Mouse (Mus musculus) forebrain, embryonic 10.5 days (tissue): ENCODE measurements around the gene Otor. TPM values are rescaled to one million over a fixed set of nuclear protein-coding genes. Genes with fewer than 3 reads are reported as not detected.

Source experiments
- DNase-seq: peaks from one replicate; pipeline ENCODE4 v3.0.0-alpha.2; 2017; ENCODE audit warnings: low spot score; ENCODE audit errors: extremely low spot score
- H3K27ac ChIP-seq: fragments of 300-500 bp; sonication (generic); 2 replicates; pipeline ENCODE4 v1.5.1; 2016; ENCODE audit warnings: mild to moderate bottlenecking
- H3K27me3 ChIP-seq: fragments of 300-500 bp; sonication (generic); 2 replicates; pipeline ENCODE4 v1.6.1; 2016; ENCODE audit warnings: mild to moderate bottlenecking; ENCODE audit not compliant: poor library complexity, severe bottlenecking
- H3K36me3 ChIP-seq: fragments of 300-500 bp; sonication (generic); replicated peaks from 2 replicates; pipeline ENCODE4 v1.6.1; 2016; ENCODE audit warnings: mild to moderate bottlenecking, moderate library complexity
- H3K4me1 ChIP-seq: fragments of 300-500 bp; sonication (generic); 2 replicates; pipeline ENCODE4 v1.6.1; 2016
- H3K4me3 ChIP-seq: fragments of 300-500 bp; sonication (generic); 2 replicates; pipeline ENCODE4 v1.5.1; 2016; ENCODE audit warnings: mild to moderate bottlenecking, moderate library complexity
- H3K9me3 ChIP-seq: fragments of 300-500 bp; sonication (generic); 2 replicates; pipeline ENCODE4 v1.6.1; 2016; ENCODE audit warnings: mild to moderate bottlenecking, moderate library complexity
- WGBS: fragments of 180-500 bp; shearing (Covaris S2); methylation state at CpG from one replicate; pipeline ENCODE4 v1.1.7; 2016; 5-methylcytosine and 5-hydroxymethylcytosine counted together
- polyA plus RNA-seq: library from polyadenylated mRNA; unstranded; fragments of >200 nt; fragmentation: Nextera tagmentation; extraction: Ambion mirVana; gene quantifications from 2 replicates; pipeline ENCODE4 v1.2.1, GENCODE M21; 2016

Gene Otor
- polyA plus RNA-seq, 1 experiment from 2014 or later: 0.15 TPM

GRCm38 (mm10) chr2:143081693-143082092 is 3.4 kb downstream of the Otor start:
- Histone ChIP-seq H3K4me3 (no peak overlapping the region), H3K27me3 (no peaks in the 10 kb centered on the region), H3K27ac (no peak overlapping the region), H3K36me3 (no peaks in the 10 kb centered on the region), H3K9me3 (no peaks in the 10 kb centered on the region), H3K4me1 (peaks cover 16% of the 10 kb centered on the region; the same call in 1 of the 2 replicates)
- 92% methylated on average over 3 of the region's 3 CpGs for WGBS
- DNase-seq: no peak

DNA sequence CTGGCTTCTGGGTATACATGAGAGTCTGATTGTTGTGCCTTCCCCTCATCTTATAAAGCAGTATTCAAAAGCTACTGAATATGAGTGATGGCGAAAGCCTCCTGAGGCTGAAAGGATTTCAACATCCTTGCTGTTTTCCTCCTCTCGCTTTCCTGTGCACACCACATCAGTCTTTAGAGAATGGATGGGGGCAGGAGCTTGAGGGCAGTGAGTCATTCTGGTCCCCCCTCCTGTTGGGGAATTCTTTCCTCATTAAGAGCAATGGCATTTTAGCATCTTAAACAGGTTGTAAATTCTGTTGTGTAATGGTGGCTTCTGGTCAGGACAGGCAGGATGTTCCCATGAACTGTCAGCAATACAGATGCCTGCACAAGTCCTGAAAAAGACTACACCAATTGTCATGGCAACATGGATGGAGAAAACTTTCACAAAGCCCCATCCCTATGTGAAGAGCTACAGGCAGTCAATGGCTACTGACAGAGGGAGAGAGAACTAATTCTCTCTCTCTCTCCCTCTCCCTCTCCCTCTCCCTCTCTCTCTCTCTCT is 6.7 kb downstream of the Otor start:
- Histone ChIP-seq H3K4me3 (no peak overlapping the region), H3K9me3 (no peaks in the 10 kb centered on the region), H3K36me3 (no peaks in the 10 kb centered on the region), H3K27ac (no peak overlapping the region), H3K4me1 (0 out of 2 replicates have a peak, but pooled peaks cover 7% of the 10 kb centered on the region), H3K27me3 (no peaks in the 10 kb centered on the region)
- 64% methylated on average over 2 of the region's 2 CpGs for WGBS
- no peak for DNase-seq

GRCm38 (mm10) chr2:143089866-143090265 is 11.6 kb downstream of the Otor start:
- Histone ChIP-seq H3K36me3 (no peaks in the 10 kb centered on the region), H3K4me3 (no peak overlapping the region), H3K4me1 (0 out of 2 replicates have a peak, but pooled peaks cover 1% of the 10 kb centered on the region), H3K27ac (no peak overlapping the region), H3K27me3 (no peaks in the 10 kb centered on the region), H3K9me3 (no peaks in the 10 kb centered on the region)
- 92% methylated on average over 8 of the region's 8 CpGs for WGBS
- no peak for DNase-seq

GRCm38 (mm10) chr2:143093726-143094125 is 15.5 kb downstream of the Otor start:
- Histone ChIP-seq H3K36me3 (no peaks in the 10 kb centered on the region), H3K4me1 (no peaks in the 10 kb centered on the region), H3K27ac (no peak overlapping the region), H3K4me3 (no peak overlapping the region), H3K9me3 (no peaks in the 10 kb centered on the region), H3K27me3 (no peaks in the 10 kb centered on the region)
- 48% methylated on average over 6 of the region's 6 CpGs for WGBS
- peak; percentile 29 for DNase-seq

- no peak overlapping the region for H3K27ac ChIP-seq
- no peaks in the 10 kb centered on the region for H3K4me1 ChIP-seq
- 85% methylated on average over 6 of the region's 6 CpGs for WGBS
Observed at GRCm38 (mm10) chr2:143094761-143095160, 16.5 kb downstream of the Otor start.

DNA sequence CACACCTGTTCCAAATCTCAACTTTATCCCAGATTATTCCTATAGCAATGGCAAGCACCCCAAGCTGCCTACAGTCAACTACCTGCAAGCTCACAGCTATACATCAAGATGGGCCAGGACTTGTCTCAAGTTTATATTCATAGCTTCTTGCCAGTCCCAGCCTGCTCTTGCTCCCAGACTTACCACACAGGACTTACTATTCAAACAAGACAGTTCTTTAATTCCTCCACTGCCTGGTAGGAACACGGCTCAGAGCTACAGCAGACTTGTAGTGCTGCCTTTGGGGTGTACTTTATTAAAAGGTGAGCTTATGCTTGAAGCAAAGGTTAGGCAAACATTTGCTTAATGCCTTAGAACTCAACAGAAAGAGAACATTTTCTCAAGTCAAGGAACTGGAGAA is 18.9 kb downstream of the Otor start:
- no peaks in the 10 kb centered on the region for H3K9me3 ChIP-seq
- no peak overlapping the region for H3K4me3 ChIP-seq
- no peaks in the 10 kb centered on the region for H3K36me3 ChIP-seq
- WGBS: 93% methylated on average over 1 of the region's 1 CpGs
- DNase-seq: no peak
- H3K27me3 ChIP-seq: no peaks in the 10 kb centered on the region
- no peaks in the 10 kb centered on the region for H3K4me1 ChIP-seq
- H3K27ac ChIP-seq: no peak overlapping the region

More at GRCm38 (mm10) chr2:143094761-143095160, 16.5 kb downstream of the Otor start:
- Histone ChIP-seq H3K27me3 (no peaks in the 10 kb centered on the region), H3K36me3 (no peaks in the 10 kb centered on the region), H3K4me3 (no peak overlapping the region), H3K9me3 (no peaks in the 10 kb centered on the region)
- DNase-seq: no peak

- no peak for DNase-seq
- no peaks in the 10 kb centered on the region for H3K27me3 ChIP-seq
- no peaks in the 10 kb centered on the region for H3K36me3 ChIP-seq
- no peaks in the 10 kb centered on the region for H3K9me3 ChIP-seq
- H3K4me1 ChIP-seq: no peaks in the 10 kb centered on the region
- WGBS: 82% methylated on average over 1 of the region's 1 CpGs
- H3K27ac ChIP-seq: no peak overlapping the region
- no peak overlapping the region for H3K4me3 ChIP-seq
Observed at GRCm38 (mm10) chr2:143113859-143114258, 35.6 kb downstream of the Otor start.

DNA sequence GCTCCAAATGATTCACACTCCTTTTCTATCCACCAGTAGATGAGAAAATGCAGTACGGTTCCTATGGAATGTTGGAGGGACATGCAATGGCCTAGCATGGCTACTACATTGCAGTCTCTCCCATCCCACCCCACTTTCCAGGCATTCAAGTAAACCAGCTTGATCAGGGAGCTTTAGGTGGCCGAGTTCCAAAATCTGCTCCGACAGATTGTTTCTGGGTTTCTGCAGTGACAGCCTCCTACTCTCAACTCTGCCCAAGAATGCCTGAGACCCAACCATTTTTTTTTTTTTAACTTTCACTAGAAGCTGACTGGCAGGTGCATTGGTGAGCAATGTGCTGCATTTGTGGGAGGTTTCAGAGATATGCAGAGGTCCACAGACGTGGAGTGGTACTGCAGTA is 36.4 kb downstream of the Otor start:
- no peaks in the 10 kb centered on the region for H3K27me3 ChIP-seq
- no peak overlapping the region for H3K4me3 ChIP-seq
- no peaks in the 10 kb centered on the region for H3K36me3 ChIP-seq
- 85% methylated on average over 4 of the region's 4 CpGs for WGBS
- no peaks in the 10 kb centered on the region for H3K4me1 ChIP-seq
- no peak overlapping the region for H3K27ac ChIP-seq
- no peak for DNase-seq
- H3K9me3 ChIP-seq: no peaks in the 10 kb centered on the region

- 70% methylated on average over 3 of the region's 3 CpGs for WGBS
- Histone ChIP-seq H3K36me3 (no peaks in the 10 kb centered on the region), H3K4me1 (no peaks in the 10 kb centered on the region), H3K27ac (no peak overlapping the region), H3K4me3 (no peak overlapping the region), H3K27me3 (no peaks in the 10 kb centered on the region), H3K9me3 (no peaks in the 10 kb centered on the region)
- no peak for DNase-seq
Observed at GRCm38 (mm10) chr2:143117453-143117852, 39.2 kb downstream of the Otor start.

- no peaks in the 10 kb centered on the region for H3K9me3 ChIP-seq
- no peaks in the 10 kb centered on the region for H3K27me3 ChIP-seq
- 87% methylated on average over 7 of the region's 7 CpGs for WGBS
Observed at GRCm38 (mm10) chr2:143118221-143118620, 39.9 kb downstream of the Otor start.

DNA sequence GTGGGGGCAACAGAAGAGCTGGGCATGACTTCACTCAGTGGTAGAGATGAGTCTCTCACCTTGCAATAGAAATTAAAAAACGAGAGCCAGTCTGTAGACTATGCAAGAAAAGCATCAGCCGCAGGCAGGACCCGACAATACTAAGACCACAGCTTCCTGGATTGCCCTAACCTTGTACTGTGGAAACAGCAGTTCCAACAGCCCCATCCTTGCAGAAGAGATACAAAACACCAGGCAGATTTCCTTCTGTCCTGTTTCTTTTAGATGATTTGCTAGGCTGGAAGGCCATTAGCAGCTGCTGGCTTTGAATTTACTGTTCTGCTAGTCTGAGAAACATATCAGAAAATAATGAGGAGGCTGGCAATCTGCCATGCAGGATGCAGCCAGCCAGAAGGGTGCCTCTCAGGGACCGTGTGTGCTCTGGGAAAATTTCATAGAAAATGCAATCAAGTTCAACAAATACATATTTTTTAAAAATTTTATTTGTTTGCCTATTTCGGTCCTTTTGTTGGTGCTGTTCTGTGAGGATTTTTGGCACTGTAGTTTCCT is 52.9 kb downstream of the Otor start:
- WGBS: 82% methylated on average over 5 of the region's 5 CpGs
- no peaks in the 10 kb centered on the region for H3K36me3 ChIP-seq
- H3K27me3 ChIP-seq: no peaks in the 10 kb centered on the region
- H3K4me3 ChIP-seq: no peak overlapping the region
- no peak for DNase-seq
- no peak overlapping the region for H3K27ac ChIP-seq
- H3K4me1 ChIP-seq: no peaks in the 10 kb centered on the region
- H3K9me3 ChIP-seq: no peaks in the 10 kb centered on the region

More at GRCm38 (mm10) chr2:143118221-143118620, 39.9 kb downstream of the Otor start:
- Histone ChIP-seq H3K27ac (no peak overlapping the region), H3K4me3 (no peak overlapping the region), H3K36me3 (no peaks in the 10 kb centered on the region), H3K4me1 (no peaks in the 10 kb centered on the region)
- DNase-seq: no peak
